Mouse (Mus musculus) ZHBTc4 (cell line): ENCODE data around the gene Olfr1155.

Experiments used
- DNase-seq: peaks from one replicate; pipeline ENCODE4 v3.0.0-alpha.2; 2011; ENCODE audit warnings: low read depth, low spot score

Gene Olfr1155

GRCm38 (mm10) chr2:87945037-87945436 lies at the start of gene Olfr1155:
Gene Olfr1155, minus strand, starts transcription at chr2:87945137.
- no peak for DNase-seq

DNA sequence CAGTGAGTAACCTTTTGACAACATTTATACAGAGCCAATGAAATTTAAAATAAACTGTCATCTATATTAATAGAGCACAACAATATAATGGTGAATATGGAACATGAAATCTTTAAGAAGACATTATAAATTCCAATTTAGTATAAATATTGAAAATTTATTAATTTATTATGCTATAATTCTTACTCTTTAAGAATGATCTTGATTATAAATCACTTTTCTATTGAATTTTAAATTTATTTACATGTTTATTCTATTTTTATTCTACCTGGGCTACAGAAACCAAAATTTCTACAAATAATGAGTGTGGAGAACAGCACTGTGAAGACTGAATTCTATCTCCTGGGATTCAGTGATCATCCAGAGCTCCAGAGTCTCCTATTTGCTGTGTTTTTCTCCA lies 44.9 kb upstream of the Olfr1155 start, which contains the start of gene Olfr1158:
Gene Olfr1158 (plus strand): TSS at position 301 of the 400 bp plus-strand sequence.
- no peak for DNase-seq

DNA sequence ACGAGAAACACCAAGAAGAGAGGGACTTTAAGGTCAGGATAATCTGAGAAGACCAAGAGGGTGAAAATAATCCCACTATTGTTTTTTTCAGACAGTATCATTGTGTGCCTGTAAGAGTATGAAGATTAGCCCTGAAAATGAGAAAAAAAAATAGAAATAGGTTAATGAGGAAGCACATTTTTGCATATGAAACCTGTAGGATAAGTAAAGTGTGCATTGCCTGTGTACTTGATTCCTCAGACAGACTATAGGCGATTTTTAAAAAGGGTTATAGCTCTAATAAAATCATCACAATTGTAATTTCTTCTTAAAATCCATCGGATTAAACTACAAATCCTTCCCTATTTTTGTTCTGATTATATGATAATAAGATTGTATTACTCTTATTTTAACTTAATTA lies 29.6 kb upstream of the Olfr1155 start, which contains the start of gene Olfr74:
Gene Olfr74 (minus strand): TSS at position 101 of the 400 bp plus-strand sequence.
- DNase-seq, result no peak

DNA sequence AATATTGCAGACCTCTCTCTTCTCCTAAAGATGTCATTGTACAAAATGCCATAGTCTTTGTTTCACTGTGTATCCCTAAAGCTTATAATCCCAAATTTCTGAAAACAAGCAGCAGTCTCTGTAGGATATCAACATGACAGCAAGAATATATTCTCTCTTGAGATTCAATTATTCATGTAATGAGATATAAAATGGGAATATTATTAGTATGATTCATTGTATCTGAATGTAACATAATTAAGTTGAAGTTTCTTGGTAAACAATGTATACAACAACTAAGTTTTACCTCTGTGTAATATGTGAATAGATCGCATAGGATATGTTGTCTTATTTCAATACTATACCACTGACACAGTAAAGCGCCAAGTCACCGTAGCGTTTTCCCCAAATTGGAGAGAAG lies 23.3 kb upstream of the Olfr1155 start, which contains the start of gene Olfr1157:
Gene Olfr1157 (minus strand): TSS at position 101 of the 400 bp plus-strand sequence.
- DNase-seq, result no peak

DNA sequence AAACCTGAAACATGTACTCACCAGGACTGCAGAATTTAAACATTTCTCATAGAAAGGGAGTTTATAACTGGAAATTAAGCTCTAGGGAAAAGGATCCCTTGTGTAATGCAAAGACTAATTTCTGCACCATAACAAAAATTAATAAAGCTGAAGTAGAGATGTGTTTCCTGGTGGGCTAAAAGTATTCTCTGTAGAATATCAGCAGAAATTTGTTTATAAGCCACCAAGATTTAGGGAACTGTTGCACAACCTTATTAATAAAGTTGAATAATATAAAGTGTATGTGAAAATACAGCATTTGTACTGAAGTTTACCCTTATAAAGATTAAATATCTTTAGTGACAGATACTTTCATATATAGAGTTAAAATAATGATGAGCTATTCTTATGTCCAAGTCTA lies 8.1 kb upstream of the Olfr1155 start, which contains the start of gene Olfr1156:
Gene Olfr1156 (minus strand): TSS at position 101 of the 400 bp plus-strand sequence.
- no peak for DNase-seq

GRCm38 (mm10) chr2:87905066-87905465 lies 39.9 kb downstream of the Olfr1155 start, which contains the start of gene Olfr1154:
Gene Olfr1154, minus strand, starts transcription at chr2:87905166.
- DNase-seq, result no peak

DNA sequence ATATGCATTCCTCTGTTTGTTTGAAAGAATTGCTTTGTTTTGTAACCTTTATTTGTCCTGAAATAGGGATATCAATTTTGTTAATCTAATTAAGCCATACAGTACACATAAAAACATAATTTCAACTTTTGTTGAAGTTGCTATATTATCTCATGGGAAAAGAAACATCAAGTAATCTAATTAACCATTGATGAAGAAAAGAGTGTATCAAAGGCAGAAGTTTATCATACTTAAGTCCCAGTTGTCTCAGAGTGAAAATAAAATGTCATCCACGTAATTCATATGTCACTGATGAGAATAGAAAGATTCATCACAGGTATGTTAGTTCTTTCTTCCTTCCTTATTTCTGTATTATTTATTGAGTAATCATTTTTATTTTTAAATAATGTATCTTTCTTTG lies 50.3 kb downstream of the Olfr1155 start, which contains the start of gene Olfr1153:
Gene Olfr1153 (plus strand): TSS at position 301 of the 400 bp plus-strand sequence.
- no peak for DNase-seq
